Comparison of ENCODE assay signal across 9 mouse cellular contexts in the genomic region with DNA sequence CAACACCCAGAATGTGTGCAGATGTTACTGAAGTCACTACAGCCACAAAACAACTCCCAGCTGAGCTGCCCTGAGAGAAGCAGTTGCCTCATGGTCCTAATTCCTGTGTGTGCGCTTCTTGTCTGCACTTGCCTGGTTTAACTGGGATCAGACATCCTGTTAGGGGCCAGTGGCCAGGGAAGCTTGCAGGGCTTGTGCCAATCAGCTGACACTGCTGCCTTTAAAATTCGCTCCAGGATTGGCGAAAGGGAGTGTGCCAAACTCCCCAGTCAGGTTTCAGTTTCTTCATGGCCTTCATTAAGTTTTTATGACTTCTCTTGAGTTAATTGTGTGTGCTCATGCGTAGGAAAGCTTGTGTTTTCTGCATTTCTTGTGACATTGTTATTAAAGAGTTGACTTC. TPM values are rescaled to one million over a fixed set of nuclear protein-coding genes. Genes with fewer than 3 reads are reported as not detected.
DNase-seq lines count a peak whose midpoint lies in the region; ATAC-seq and TF ChIP-seq lines count a peak whose summit lies in the region.
"Had no signal": no experiment of that assay in that cellular context is flagged by ENCODE, and none has a peak within 500 bp of the region (broad histone marks: within the 10 kb centered on the region; RNA-seq: fewer than 3 reads in every experiment).

No protein-coding gene starts in this region.

- H3K4me3 ChIP-seq in lung, adult 2 months (replicated peaks; ENCODE audit: extremely low read depth, low read depth, low read length), result no peak overlapping the region
- peak overlapping the region; percentile 76 for H3K4me3 ChIP-seq in embryonic facial prominence, embryonic 14.5 days (ENCODE audit: low read depth, low read length)
- H3K4me3 ChIP-seq in intestine, postnatal 0 days (ENCODE audit: low read depth, low read length), result no peak overlapping the region
- H3K4me3 ChIP-seq: liver, embryonic 15.5 days had no signal

- H3K9me3 ChIP-seq in embryonic facial prominence, embryonic 14.5 days (ENCODE audit: control insufficient read depth, low read length), result no peaks in the 10 kb centered on the region
- H3K9me3 ChIP-seq in intestine, postnatal 0 days (ENCODE audit: control insufficient read depth), result no peaks in the 10 kb centered on the region
- H3K9me3 ChIP-seq: liver, embryonic 15.5 days had no signal

- H3K27ac ChIP-seq in embryonic facial prominence, embryonic 14.5 days (replicated peaks; ENCODE audit: low read depth, low read length), result peak overlapping the region; percentile 31; the same call in 1 of the 2 replicates
- no peak overlapping the region for H3K27ac ChIP-seq in intestine, postnatal 0 days (ENCODE audit: low read depth, low read length)
- H3K27ac ChIP-seq: liver, embryonic 15.5 days had no signal

- TF ChIP-seq POLR2A in lung, adult 2 months (IDR thresholded peaks at IDR 0.05; ENCODE audit: borderline replicate concordance, extremely low read depth, low read depth, low read length), result no peak

- WGBS in lung, adult 2 months, result 27% methylated on average over 4 of the region's 4 CpGs
- 21% methylated on average over 4 of the region's 4 CpGs for WGBS in embryonic facial prominence, embryonic 14.5 days
- 37% methylated on average over 4 of the region's 4 CpGs for WGBS in intestine, postnatal 0 days

- TF ChIP-seq CTCF in lung, adult 2 months (IDR thresholded peaks at IDR 0.05; ENCODE audit: insufficient read depth, low read length), result no peak
- no peak for TF ChIP-seq CTCF in intestine, postnatal 0 days (IDR thresholded peaks at IDR 0.05; ENCODE audit: low read depth)

- H3K36me3 ChIP-seq in embryonic facial prominence, embryonic 14.5 days (ENCODE audit: control insufficient read depth, insufficient read depth, low read length), result no peaks in the 10 kb centered on the region
- H3K36me3 ChIP-seq in intestine, postnatal 0 days (ENCODE audit: control insufficient read depth, insufficient read depth), result no peaks in the 10 kb centered on the region
- H3K36me3 ChIP-seq: liver, embryonic 15.5 days had no signal

- peak overlapping the region; percentile 70 for H3K4me2 ChIP-seq in embryonic facial prominence, embryonic 14.5 days (ENCODE audit: low read depth, low read length)
- peak overlapping the region; percentile 90; the same call in 1 of the 2 replicates for H3K4me2 ChIP-seq in intestine, postnatal 0 days (replicated peaks; ENCODE audit: low read depth)
- H3K4me2 ChIP-seq: liver, embryonic 15.5 days had no signal

- H3K4me1 ChIP-seq in lung, adult 2 months (ENCODE audit: control insufficient read depth, insufficient read depth, low read length), result peaks cover 17% of the 10 kb centered on the region
- peaks cover 28% of the 10 kb centered on the region for H3K4me1 ChIP-seq in embryonic facial prominence, embryonic 14.5 days (ENCODE audit: control insufficient read depth, insufficient read depth, low read length)
- H3K4me1 ChIP-seq in intestine, postnatal 0 days (replicated peaks; ENCODE audit: control insufficient read depth, insufficient read depth, low read length), result no peaks in the 10 kb centered on the region

- no peaks in the 10 kb centered on the region for H3K27me3 ChIP-seq in embryonic facial prominence, embryonic 14.5 days (replicated peaks; ENCODE audit: control insufficient read depth, insufficient read depth, low read length)
- no peaks in the 10 kb centered on the region for H3K27me3 ChIP-seq in intestine, postnatal 0 days (replicated peaks; ENCODE audit: control insufficient read depth, insufficient read depth, low read length)

- peak; percentile 27 for DNase-seq in lung, adult 2 months
- DNase-seq in lung, adult 18-20 months, result no peak
- DNase-seq in embryonic facial prominence, embryonic 14.5 days (ENCODE audit: low spot score), result peak; percentile 77
- DNase-seq in lung, postnatal 10 days, result peak; percentile 43
- no peak for DNase-seq in right cerebral cortex, postnatal 4 days
- DNase-seq in adrenal gland, adult 18-20 months (ENCODE audit: low spot score in 2 of 2), result no peak
- DNase-seq: thymus, postnatal 25 days had no signal

- peak overlapping the region; percentile 27; the same call in 1 of the 2 replicates for H3K9ac ChIP-seq in embryonic facial prominence, embryonic 14.5 days (ENCODE audit: low read depth, low read length)
- no peak overlapping the region for H3K9ac ChIP-seq in intestine, postnatal 0 days (ENCODE audit: low read depth, low read length)
- H3K9ac ChIP-seq: liver, embryonic 15.5 days had no signal

- no peak for ATAC-seq in embryonic facial prominence, embryonic 14.5 days (ENCODE audit: low read depth)
- ATAC-seq in intestine, postnatal 0 days, result no peak

RNA-seq across cellular contexts. Expression of a gene that starts 3.1 kb away (rescaled TPM):
- 81.3 and 82.7 TPM in 2 replicates for polyA plus RNA-seq in lung, adult 2 months (2012; rRNA removed)
- polyA plus RNA-seq in embryonic facial prominence, embryonic 14.5 days (2014; fragmentation: Nextera tagmentation; extraction: Ambion mirVana), result 35.0 and 41.8 TPM in 2 replicates
- polyA plus RNA-seq in intestine, postnatal 0 days (2015; fragmentation: Nextera tagmentation; extraction: Ambion mirVana), result 9.5 and 11.8 TPM in 2 replicates
- 10 to 100 TPM; 79.9 to 80.3 TPM for total RNA-seq in adrenal gland, adult 18-20 months (2021)

Comparison
In these comparisons a context has a peak if more than half of its experiments do, and no peak if none do; other contexts are left out.
1. DNase-seq: peak in lung, adult 2 months (single experiment), embryonic facial prominence, embryonic 14.5 days (single experiment) and lung, postnatal 10 days (single experiment); none in lung, adult 18-20 months (0 of 2), right cerebral cortex, postnatal 4 days (single experiment) and adrenal gland, adult 18-20 months (0 of 2).